Mouse (Mus musculus) ES-E14 (cell line): ENCODE measurements at regions not wholly inside any gene's neighbourhood (a gene's known extent, or its start where the extent isn't known, plus 50 kb on each side); places are given as distances from the start of the nearest gene placed in this dataset.

Experiments
- DNase-seq: peaks from one replicate; pipeline ENCODE4 v3.0.0-alpha.2; 2013; ENCODE audit warnings: low read depth, low spot score
- H3K27ac ChIP-seq: 2 replicates; pipeline ENCODE4 v1.5.1; 2012; ENCODE audit warnings: low read depth, mild to moderate bottlenecking, low read length, moderate library complexity, mixed read lengths; ENCODE audit not compliant: poor library complexity, insufficient read depth, severe bottlenecking
- H3K36me3 ChIP-seq: 2 replicates; pipeline ENCODE4 v1.6.1; 2012; ENCODE audit warnings: mild to moderate bottlenecking, low read length, moderate library complexity, mixed read lengths; ENCODE audit not compliant: control insufficient read depth, poor library complexity, insufficient read depth, severe bottlenecking
- H3K4me1 ChIP-seq, 2 experiments: fragments of 150-350 bp in 1 of 2; sonication (generic) in 1 of 2; 2 replicates each; pipeline ENCODE4 v1.6.1; 2012; ENCODE audit warnings: low read length in 2 of 2, mild to moderate bottlenecking in 1 of 2, mixed read lengths in 1 of 2; ENCODE audit not compliant: control insufficient read depth in 2 of 2, insufficient read depth in 2 of 2, poor library complexity in 1 of 2
- H3K4me3 ChIP-seq, 2 experiments: fragments of 150-350 bp in 1 of 2; sonication (generic) in 1 of 2; 2 replicates each; pipeline ENCODE4 v1.5.1; 2012; ENCODE audit warnings: low read length in 2 of 2, low read depth in 1 of 2, mild to moderate bottlenecking in 1 of 2, mixed read lengths in 1 of 2; ENCODE audit not compliant: insufficient read depth in 1 of 2, poor library complexity in 1 of 2, severe bottlenecking in 1 of 2
- H3K9ac ChIP-seq: 2 replicates; pipeline ENCODE4 v1.6.1; 2012; ENCODE audit warnings: low read depth, mild to moderate bottlenecking, low read length, mixed read lengths; ENCODE audit not compliant: poor library complexity, insufficient read depth, severe bottlenecking
- H3K9me3 ChIP-seq: fragments of 150-350 bp; sonication (generic); 2 replicates; pipeline ENCODE4 v1.6.1; 2012; ENCODE audit warnings: low read depth, mild to moderate bottlenecking, low read length; ENCODE audit not compliant: control insufficient read depth, insufficient read depth
- CHD2 ChIP-seq: IDR thresholded peaks from 2 replicates; pipeline ENCODE4 v1.6.1; 2014; ENCODE audit warnings: mild to moderate bottlenecking, low read depth, low read length, inconsistent platforms
- HCFC1 ChIP-seq: IDR thresholded peaks from 2 replicates; pipeline ENCODE4 v1.6.1; 2012; ENCODE audit warnings: low read length, inconsistent platforms, borderline replicate concordance; ENCODE audit not compliant: insufficient read depth
- MAFK ChIP-seq: IDR thresholded peaks from 2 replicates; pipeline ENCODE4 v1.6.1; 2014; ENCODE audit warnings: mild to moderate bottlenecking, low read depth, low read length, inconsistent platforms; ENCODE audit not compliant: insufficient read depth
- ZC3H11A ChIP-seq: IDR thresholded peaks from 2 replicates; pipeline ENCODE4 v1.6.1; 2012; ENCODE audit warnings: low read depth, mild to moderate bottlenecking, inconsistent platforms, low read length, borderline replicate concordance
- ZNF384 ChIP-seq: IDR thresholded peaks from 2 replicates; pipeline ENCODE4 v1.6.1; 2012; ENCODE audit warnings: low read depth, low read length, inconsistent platforms
- in situ Hi-C, 2 experiments: fragments of 600-800 bp; cut with MboI; formaldehyde crosslinking; loops; one replicate each; pipeline ENCODE4 v1.15.1; 2025; ENCODE audit warnings: low sequenced_read_pairs in 2 of 2, inconsistent platforms in 1 of 2; ENCODE audit not compliant: unreplicated experiment in 2 of 2

DNA sequence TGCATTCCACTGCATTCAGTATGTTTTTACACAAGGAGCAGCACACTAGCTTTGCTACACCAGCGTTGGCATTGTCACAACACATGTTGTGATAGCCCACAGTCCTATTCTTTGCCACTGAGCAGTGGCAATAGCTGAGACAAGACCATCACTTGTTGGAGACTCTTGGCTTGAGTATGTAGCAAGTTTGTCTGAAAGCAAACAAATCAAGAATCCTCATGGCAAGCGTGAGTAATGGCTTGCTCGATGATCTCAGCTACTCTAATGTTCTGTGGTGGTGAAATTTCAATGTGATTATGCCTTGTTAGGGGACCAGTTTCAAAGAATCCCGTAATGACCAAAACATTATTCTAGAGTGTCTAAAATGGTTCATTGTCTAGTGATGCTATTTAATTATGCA, 1030.6 kb downstream of the Tecrl start:
- no peak overlapping the region for H3K27ac ChIP-seq
- in situ Hi-C loops: no loop called here
- H3K36me3 ChIP-seq: no peaks in the 10 kb centered on the region
- H3K4me1 ChIP-seq: no peaks in the 10 kb centered on the region
- TF ChIP-seq MAFK (no peak), CHD2 (no peak), ZNF384 (no peak), ZC3H11A (no peak), HCFC1 (no peak)
- no peak overlapping the region for H3K4me3 ChIP-seq
- no peak overlapping the region for H3K9ac ChIP-seq
- no peaks in the 10 kb centered on the region for H3K9me3 ChIP-seq
- DNase-seq: no peak

DNA sequence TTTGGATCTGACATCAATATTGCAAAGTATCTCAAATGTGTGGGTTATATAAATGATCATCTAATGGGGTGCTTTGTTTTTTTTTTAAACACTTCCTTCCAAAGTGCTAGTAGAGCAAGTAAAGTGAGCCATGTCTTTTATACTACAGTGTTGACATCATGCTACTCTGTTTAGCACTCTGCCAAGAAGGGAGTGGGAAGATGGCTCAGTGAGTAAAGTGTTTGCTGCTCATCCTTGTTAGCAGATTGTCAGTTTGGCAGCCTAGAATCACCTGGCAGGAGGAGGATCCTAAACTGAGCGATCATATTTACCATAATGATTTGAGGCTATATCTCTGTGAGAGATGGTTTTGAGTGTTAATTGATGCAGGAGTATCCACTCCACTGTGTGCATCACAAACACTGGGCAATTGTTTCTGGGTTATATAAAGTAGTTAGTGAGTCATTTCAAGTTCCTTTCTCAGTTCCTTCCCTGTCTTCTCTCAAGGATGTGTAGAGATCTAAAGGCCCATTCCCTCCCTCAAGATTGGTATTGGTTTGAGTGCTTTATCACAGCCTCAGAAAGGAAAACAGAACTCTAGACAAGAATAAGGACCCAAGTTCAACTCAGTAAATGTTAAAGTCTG, 1035.2 kb downstream of the Tecrl start:
- TF ChIP-seq ZNF384 (no peak), HCFC1 (no peak), MAFK (no peak), CHD2 (no peak), ZC3H11A (no peak)
- no peak overlapping the region for H3K4me3 ChIP-seq
- no peak overlapping the region for H3K9ac ChIP-seq
- in situ Hi-C loops: no loop called here
- H3K36me3 ChIP-seq: no peaks in the 10 kb centered on the region
- no peaks in the 10 kb centered on the region for H3K9me3 ChIP-seq
- no peak overlapping the region for H3K27ac ChIP-seq
- no peak for DNase-seq
- H3K4me1 ChIP-seq: no peaks in the 10 kb centered on the region

DNA sequence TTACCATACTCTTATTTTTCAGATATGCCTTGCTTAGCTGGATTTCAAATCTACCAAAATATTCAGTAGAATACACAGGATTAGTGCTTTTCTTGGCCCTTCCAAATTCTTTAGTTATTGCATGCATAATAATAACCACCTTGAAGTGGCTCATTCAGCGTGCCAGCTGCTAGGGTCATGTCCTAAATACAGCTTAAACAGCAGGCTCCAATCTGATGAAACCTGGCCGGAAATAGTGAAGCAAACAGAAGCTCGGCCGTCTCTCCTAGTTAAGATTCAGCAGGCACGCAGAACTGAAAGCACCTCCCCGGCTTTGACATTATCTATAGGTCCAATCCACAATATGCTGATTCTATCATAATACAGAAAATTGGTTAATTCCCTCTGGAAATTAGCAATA, 1042.9 kb downstream of the Tecrl start:
- no peak overlapping the region for H3K4me3 ChIP-seq
- in situ Hi-C loops: no loop called here
- H3K4me1 ChIP-seq: no peaks in the 10 kb centered on the region
- H3K27ac ChIP-seq: no peak overlapping the region
- no peak for DNase-seq
- H3K9me3 ChIP-seq: no peaks in the 10 kb centered on the region
- TF ChIP-seq HCFC1 (no peak), CHD2 (no peak), ZC3H11A (no peak), ZNF384 (no peak), MAFK (no peak)
- H3K36me3 ChIP-seq: no peaks in the 10 kb centered on the region
- no peak overlapping the region for H3K9ac ChIP-seq

DNA sequence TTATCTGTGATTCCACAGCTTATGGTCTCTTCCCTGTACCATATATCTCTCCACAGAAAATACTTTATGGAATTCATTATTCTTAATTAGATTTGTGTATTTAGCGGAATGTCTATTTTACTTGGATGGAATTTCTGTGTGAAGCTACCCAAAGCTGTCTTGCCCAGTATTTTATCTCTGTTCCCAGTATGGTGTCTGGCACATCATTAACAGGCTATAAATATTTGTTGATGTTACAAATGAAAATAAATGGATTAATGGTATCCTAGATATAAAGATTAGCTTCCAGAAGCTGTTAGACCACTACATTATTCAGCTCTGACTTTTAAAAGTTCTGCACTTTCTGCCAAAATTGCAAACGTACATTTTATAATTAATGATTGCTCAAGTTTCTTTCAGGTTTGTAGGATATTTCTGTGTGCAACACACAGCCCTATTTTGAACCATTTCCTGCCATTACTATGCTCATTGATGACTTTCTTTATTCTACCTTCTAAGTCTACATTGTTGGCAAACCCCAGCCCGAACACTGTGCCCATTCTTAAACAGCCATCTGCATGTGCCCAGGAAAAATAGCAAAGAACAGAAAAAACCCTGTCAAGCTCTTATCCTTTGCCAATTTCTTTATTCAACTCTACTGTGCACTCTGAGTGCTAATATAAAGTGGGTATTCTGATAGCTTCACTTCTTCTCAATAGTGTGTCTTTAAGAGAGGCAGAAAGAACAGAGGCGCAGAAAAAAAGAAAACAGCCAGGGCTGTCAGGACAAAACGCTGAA, 1066.7 kb downstream of the Tecrl start:
- in situ Hi-C loops: no loop called here
- no peaks in the 10 kb centered on the region for H3K36me3 ChIP-seq
- no peak for DNase-seq
- H3K4me3 ChIP-seq: no peak overlapping the region
- no peaks in the 10 kb centered on the region for H3K9me3 ChIP-seq
- TF ChIP-seq ZNF384 (no peak), MAFK (no peak), CHD2 (no peak), HCFC1 (no peak), ZC3H11A (no peak)
- no peak overlapping the region for H3K27ac ChIP-seq
- H3K9ac ChIP-seq: no peak overlapping the region
- no peaks in the 10 kb centered on the region for H3K4me1 ChIP-seq
